Mouse (Mus musculus): Measurements from ENCODE around the gene Foxp1. TPM values are rescaled to one million over a fixed set of nuclear protein-coding genes. Genes with fewer than 3 reads are reported as not detected.
A peak's percentile ranks its signal among the peaks of the same experiment; 100 is the strongest.

The Foxp1 gene
- polyA plus RNA-seq, 1 experiment from 2014 or later: 103 TPM

DNA sequence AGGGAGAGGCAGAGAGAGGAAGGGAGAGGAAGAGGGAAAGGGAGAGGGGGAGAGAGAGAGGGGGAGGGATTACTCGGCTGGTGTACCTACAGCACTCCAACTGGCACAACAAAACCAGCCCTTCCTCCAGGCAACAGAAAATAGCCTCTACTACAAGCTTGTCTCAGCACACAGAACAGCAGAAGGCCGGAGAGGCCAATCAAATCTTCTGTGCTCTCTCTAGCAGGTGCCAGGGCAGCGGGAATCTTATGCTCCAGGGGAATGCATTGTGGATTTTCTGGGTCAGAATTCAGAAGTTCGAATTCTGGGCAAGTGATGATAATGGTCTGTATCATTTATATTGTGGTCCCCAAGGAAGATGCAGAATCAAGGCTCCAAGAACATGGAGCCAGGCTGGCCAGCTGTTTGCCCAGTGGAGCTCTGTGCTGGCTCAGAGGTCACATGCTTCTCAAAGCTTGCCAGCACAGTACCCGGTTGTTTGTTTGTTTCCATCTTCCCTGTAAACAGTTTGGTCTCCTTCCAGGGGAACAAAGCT, 11.8 kb upstream of the Foxp1 start:
- H3K9ac ChIP-seq: no peak overlapping the region
- no peak overlapping the region for H3K4me2 ChIP-seq (replicated peaks)
- H3K4me1 ChIP-seq (replicated peaks): peaks cover 2% of the 10 kb centered on the region; the same call in 1 of the 2 replicates
- no peaks in the 10 kb centered on the region for H3K9me3 ChIP-seq
- H3K27me3 ChIP-seq (replicated peaks): no peaks in the 10 kb centered on the region
- no peak for ATAC-seq
- no peak overlapping the region for H3K4me3 ChIP-seq (replicated peaks)
- H3K27ac ChIP-seq: no peak overlapping the region
- no peaks in the 10 kb centered on the region for H3K36me3 ChIP-seq
- WGBS: 63% methylated on average over 5 of the region's 5 CpGs

DNA sequence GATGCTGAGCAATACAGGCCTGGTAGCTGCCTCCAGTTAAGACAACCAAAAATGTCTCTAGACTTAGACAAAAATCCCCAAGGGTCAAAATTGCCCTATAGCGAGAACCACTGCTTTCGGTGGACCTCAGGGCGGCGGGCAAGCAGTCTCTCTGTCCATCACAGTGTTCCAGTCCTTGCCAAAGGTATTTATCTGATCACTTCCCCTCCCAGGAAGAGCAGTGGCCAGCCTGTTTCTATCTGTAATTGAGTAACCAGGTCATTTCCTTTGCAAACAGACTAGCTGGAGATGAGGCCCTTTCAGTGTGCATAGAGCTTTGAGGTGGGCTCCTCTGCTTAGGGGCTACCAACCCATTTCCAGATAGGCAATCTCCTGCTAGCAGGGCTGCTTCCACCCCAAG, 9.9 kb upstream of the Foxp1 start:
- no peak overlapping the region for H3K27ac ChIP-seq
- H3K9me3 ChIP-seq: no peaks in the 10 kb centered on the region
- no peak for ATAC-seq
- no peak overlapping the region for H3K9ac ChIP-seq
- H3K4me2 ChIP-seq (replicated peaks): no peak overlapping the region
- H3K4me3 ChIP-seq (replicated peaks): no peak overlapping the region
- no peaks in the 10 kb centered on the region; the same call in none of the 2 replicates for H3K4me1 ChIP-seq (replicated peaks)
- no peaks in the 10 kb centered on the region for H3K27me3 ChIP-seq (replicated peaks)
- 50% methylated on average over 4 of the region's 4 CpGs for WGBS
- no peaks in the 10 kb centered on the region; the same call in 1 of the 2 replicates for H3K36me3 ChIP-seq

GRCm38 (mm10) chr6:99528972-99529371, 6.5 kb upstream of the Foxp1 start:
- ATAC-seq: no peak
- H3K9me3 ChIP-seq: no peaks in the 10 kb centered on the region
- H3K4me2 ChIP-seq (replicated peaks): no peak overlapping the region
- H3K36me3 ChIP-seq: no peaks in the 10 kb centered on the region; the same call in 1 of the 2 replicates
- H3K27me3 ChIP-seq (replicated peaks): no peaks in the 10 kb centered on the region
- H3K4me3 ChIP-seq (replicated peaks): no peak overlapping the region
- H3K4me1 ChIP-seq (replicated peaks): no peaks in the 10 kb centered on the region; the same call in none of the 2 replicates
- H3K9ac ChIP-seq: no peak overlapping the region
- WGBS: 77% methylated on average over 2 of the region's 2 CpGs
- H3K27ac ChIP-seq: no peak overlapping the region

DNA sequence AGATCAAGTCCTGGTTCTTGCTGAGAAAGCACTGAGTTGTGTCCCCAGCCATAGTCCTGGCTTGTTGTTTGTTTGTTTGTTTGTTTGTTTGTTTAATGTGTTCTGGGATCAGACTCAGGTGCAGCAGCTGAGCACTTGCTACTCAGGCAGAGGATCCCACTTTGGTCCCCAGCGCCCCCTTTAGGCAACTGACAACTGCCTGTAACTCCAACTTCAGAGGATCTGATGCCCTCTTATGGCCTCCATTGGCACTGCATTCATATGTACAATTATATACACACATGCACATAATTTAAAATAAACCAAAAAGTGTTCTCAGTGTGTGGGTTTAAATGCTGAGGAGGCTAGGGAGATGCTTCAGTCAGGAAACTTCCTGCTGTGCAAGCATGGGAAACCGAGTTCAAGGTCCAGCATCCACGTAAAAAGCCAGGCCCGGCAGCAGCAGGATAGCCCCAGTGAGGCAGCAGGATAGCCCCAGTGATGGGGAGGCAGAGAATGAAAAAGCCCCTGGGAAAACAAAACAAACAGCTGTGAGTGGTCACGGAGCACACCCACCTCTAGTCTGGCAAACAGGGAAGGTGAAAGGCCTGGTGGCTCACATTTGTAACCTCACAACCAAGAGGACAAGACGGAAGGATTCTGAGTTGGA, 5.1 kb upstream of the Foxp1 start:
- Histone ChIP-seq H3K4me2 (replicated peaks) (no peak overlapping the region), H3K9me3 (no peaks in the 10 kb centered on the region), H3K4me3 (replicated peaks) (no peak overlapping the region), H3K9ac (no peak overlapping the region), H3K27me3 (replicated peaks) (no peaks in the 10 kb centered on the region), H3K36me3 (no peaks in the 10 kb centered on the region; the same call in 1 of the 2 replicates), H3K4me1 (replicated peaks) (no peaks in the 10 kb centered on the region; the same call in none of the 2 replicates), H3K27ac (no peak overlapping the region)
- WGBS: 87% methylated on average over 6 of the region's 6 CpGs
- ATAC-seq: no peak

DNA sequence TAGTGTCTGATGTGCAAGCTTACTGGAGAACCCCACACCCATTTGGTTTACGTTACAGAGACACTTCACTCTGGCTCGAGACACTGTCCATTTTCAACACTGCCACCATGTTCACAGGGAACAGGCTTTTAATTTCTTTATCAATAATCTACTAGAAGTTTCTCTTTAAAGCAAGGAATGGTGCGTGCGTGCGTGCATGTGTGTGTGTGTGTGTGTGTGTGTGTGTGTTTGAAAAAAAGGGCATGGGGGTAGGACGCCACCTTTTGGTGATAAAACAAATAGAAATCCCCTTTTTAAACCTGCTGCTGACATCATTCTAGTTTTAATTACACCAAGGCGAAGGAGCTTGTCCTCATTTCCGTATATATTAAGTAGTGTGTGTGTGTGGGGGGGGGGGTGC, 2.8 kb upstream of the Foxp1 start:
- H3K9me3 ChIP-seq: no peaks in the 10 kb centered on the region
- H3K4me3 ChIP-seq (replicated peaks): no peak overlapping the region
- ATAC-seq: no peak
- H3K4me1 ChIP-seq (replicated peaks): no peaks in the 10 kb centered on the region; the same call in 1 of the 2 replicates
- H3K4me2 ChIP-seq (replicated peaks): no peak overlapping the region
- H3K27ac ChIP-seq: no peak overlapping the region
- H3K27me3 ChIP-seq (replicated peaks): no peaks in the 10 kb centered on the region
- no peaks in the 10 kb centered on the region; the same call in 1 of the 2 replicates for H3K36me3 ChIP-seq
- WGBS: 55% methylated on average over 8 of the region's 8 CpGs
- no peak overlapping the region for H3K9ac ChIP-seq

DNA sequence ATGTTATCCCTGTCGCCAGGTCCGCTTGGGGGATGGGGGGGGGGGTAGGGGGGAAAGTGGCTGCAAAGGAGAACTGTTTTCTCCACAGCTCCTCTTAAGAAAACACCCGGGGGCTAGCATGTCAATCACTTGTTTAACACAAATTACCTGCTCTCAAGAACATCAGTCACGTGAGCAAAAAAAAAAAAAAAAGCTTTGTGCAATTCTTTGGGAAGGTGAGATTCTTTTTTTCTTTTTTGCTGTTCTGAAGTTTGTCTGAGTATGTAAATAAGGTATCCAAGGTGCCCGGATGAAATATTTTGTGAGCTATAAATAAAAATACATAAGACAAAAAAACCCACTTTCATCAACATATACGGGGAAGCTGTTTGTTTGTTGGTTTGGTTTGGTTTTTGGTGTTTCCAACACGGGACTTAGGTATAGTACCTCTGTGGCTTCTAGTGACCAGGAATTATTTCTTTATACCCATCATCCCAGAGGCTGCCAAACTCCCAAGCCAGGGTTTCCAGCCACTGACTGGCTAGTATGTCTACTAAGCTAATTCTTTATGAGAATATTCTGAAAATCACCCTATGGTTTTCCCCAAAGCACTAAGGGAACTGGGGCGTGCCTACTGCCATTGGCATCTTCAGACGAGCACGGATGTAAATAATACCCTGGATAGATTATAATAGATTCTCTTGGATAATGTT, 1.3 kb upstream of the Foxp1 start:
- no peaks in the 10 kb centered on the region; the same call in 1 of the 2 replicates for H3K36me3 ChIP-seq
- peak overlapping the region; percentile 84 for H3K4me2 ChIP-seq (replicated peaks)
- H3K9ac ChIP-seq: peak overlapping the region; percentile 94
- whole genome bisulfite sequencing: 25% methylated on average over 10 of the region's 10 CpGs
- H3K4me1 ChIP-seq (replicated peaks): no peaks in the 10 kb centered on the region; the same call in 1 of the 2 replicates
- no peaks in the 10 kb centered on the region for H3K27me3 ChIP-seq (replicated peaks)
- no peak for ATAC-seq
- no peaks in the 10 kb centered on the region for H3K9me3 ChIP-seq
- peak overlapping the region; percentile 99 for H3K27ac ChIP-seq
- peak overlapping the region; percentile 81 for H3K4me3 ChIP-seq (replicated peaks)

DNA sequence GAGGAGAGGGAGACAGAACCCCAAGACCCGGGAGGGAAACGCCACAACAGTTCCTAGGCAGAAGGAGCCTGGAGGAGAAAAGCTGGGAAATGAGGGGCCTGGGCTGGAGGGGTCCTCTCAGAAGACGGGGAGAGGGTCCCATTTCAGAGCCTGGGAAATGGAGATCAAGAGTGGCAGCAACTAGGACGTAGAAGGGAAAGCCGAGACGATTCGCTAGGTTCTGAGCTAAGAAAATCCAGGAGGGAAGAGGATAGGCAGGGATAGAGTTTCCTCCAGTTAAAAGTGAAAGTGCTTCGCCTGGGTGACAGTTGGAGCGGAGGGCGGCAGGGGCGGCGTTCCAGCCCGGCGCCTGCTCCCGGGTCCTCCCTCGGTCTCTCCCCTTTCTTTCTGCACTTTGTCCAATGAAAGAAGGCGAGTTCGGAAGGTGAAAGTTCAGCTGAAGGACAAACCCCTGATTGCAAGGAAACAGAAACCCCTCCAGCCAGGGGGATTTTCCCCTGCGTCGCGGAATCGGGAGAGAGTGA, 650 bp upstream of the Foxp1 start:
- WGBS: under 1% methylated on average over 22 of the region's 22 CpGs
- peak overlapping the region; percentile 94 for H3K9ac ChIP-seq
- peak overlapping the region; percentile 99 for H3K27ac ChIP-seq
- no peaks in the 10 kb centered on the region; the same call in 1 of the 2 replicates for H3K36me3 ChIP-seq
- H3K4me1 ChIP-seq (replicated peaks): no peaks in the 10 kb centered on the region
- no peaks in the 10 kb centered on the region for H3K27me3 ChIP-seq (replicated peaks)
- peak overlapping the region; percentile 84 for H3K4me2 ChIP-seq (replicated peaks)
- H3K4me3 ChIP-seq (replicated peaks): peak overlapping the region; percentile 81
- ATAC-seq: peak; percentile 65
- H3K9me3 ChIP-seq: no peaks in the 10 kb centered on the region

GRCm38 (mm10) chr6:99521641-99522358, 721 bp downstream of the Foxp1 start:
- Histone ChIP-seq H3K9ac (peak overlapping the region; percentile 94), H3K36me3 (no peaks in the 10 kb centered on the region), H3K27me3 (replicated peaks) (no peaks in the 10 kb centered on the region), H3K4me3 (replicated peaks) (peak overlapping the region; percentile 81), H3K4me1 (replicated peaks) (peaks cover 4% of the 10 kb centered on the region; the same call in 1 of the 2 replicates), H3K27ac (peak overlapping the region; percentile 99), H3K4me2 (replicated peaks) (peak overlapping the region; percentile 84), H3K9me3 (no peaks in the 10 kb centered on the region)
- under 1% methylated on average over 64 of the region's 64 CpGs for WGBS
- peak; percentile 23 for ATAC-seq

GRCm38 (mm10) chr6:99521038-99521640, 1.4 kb downstream of the Foxp1 start:
- peak; percentile 80 for ATAC-seq
- H3K4me2 ChIP-seq (replicated peaks): peak overlapping the region; percentile 84
- H3K36me3 ChIP-seq: no peaks in the 10 kb centered on the region
- H3K27ac ChIP-seq: peak overlapping the region; percentile 99
- under 1% methylated on average over 50 of the region's 54 CpGs for WGBS
- no peaks in the 10 kb centered on the region for H3K27me3 ChIP-seq (replicated peaks)
- peak overlapping the region; percentile 94 for H3K9ac ChIP-seq
- H3K9me3 ChIP-seq: no peaks in the 10 kb centered on the region
- peaks cover 4% of the 10 kb centered on the region; the same call in 1 of the 2 replicates for H3K4me1 ChIP-seq (replicated peaks)
- peak overlapping the region; percentile 81 for H3K4me3 ChIP-seq (replicated peaks)

- Histone ChIP-seq H3K27me3 (replicated peaks) (no peaks in the 10 kb centered on the region), H3K36me3 (no peaks in the 10 kb centered on the region), H3K4me1 (replicated peaks) (peaks cover 4% of the 10 kb centered on the region; the same call in 1 of the 2 replicates), H3K9me3 (no peaks in the 10 kb centered on the region), H3K27ac (peak overlapping the region; percentile 99), H3K4me2 (replicated peaks) (peak overlapping the region; percentile 84), H3K9ac (peak overlapping the region; percentile 94), H3K4me3 (replicated peaks) (peak overlapping the region; percentile 81)
- ATAC-seq: no peak
- WGBS: 0% methylated on average over 26 of the region's 27 CpGs
Observed at GRCm38 (mm10) chr6:99520676-99521037, 1.9 kb downstream of the Foxp1 start.

DNA sequence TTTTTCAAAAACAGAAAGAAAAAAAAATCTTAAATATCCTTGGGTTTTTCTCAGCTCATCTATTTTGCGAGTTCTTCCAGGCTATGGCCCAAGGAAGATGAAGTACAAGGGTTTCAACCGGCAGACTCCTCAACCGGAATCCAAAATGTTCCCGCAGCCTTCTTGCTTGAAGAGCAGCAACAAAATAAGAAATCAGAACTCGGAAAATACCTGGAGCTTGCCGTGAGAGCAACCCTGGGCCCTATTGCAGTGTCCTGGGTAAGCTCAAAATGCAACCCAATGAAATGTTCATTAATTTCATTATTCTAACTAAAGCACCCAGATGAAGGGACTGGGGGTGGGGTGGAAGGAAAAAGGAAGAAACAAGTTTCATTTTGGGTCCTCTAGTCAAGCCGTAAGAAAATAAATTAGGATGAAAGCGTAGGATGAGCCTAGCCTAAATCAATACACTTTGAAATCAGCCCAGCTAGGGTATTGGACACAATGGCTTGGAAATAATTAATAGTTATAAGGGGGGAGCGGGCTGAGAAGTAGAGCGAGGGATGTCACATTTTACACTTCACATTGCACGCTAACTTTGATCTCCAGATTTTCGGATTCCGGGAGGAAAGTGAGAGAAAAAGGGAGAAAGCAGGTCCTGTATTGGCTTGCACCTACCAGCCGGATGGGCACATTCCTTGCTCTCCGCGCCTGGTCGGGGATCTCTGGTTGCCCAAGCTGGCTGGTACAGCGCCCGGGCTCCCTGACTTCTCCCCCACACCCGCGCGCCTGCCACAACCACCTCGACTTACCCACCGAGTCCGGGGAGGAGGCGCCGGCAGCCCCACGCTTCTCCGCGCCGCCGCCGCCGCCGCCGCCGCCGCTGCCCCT, 2.5 kb downstream of the Foxp1 start:
- H3K9ac ChIP-seq: peak overlapping the region; percentile 94
- no peak for ATAC-seq
- no peaks in the 10 kb centered on the region for H3K36me3 ChIP-seq
- H3K27me3 ChIP-seq (replicated peaks): no peaks in the 10 kb centered on the region
- peaks cover 4% of the 10 kb centered on the region; the same call in 1 of the 2 replicates for H3K4me1 ChIP-seq (replicated peaks)
- 3% methylated on average over 36 of the region's 38 CpGs for WGBS
- H3K4me3 ChIP-seq (replicated peaks): peak overlapping the region; percentile 81
- peak overlapping the region; percentile 84 for H3K4me2 ChIP-seq (replicated peaks)
- H3K27ac ChIP-seq: peak overlapping the region; percentile 99
- no peaks in the 10 kb centered on the region for H3K9me3 ChIP-seq

Measured in intestine, embryonic 15.5 days (tissue).